Mouse (Mus musculus) frontal cortex, postnatal 36 days (tissue): Measurements from ENCODE around the gene Vill.
A peak's percentile ranks its signal among the peaks of the same experiment; 100 is the strongest.

Source experiments
- DNase-seq, 2 experiments: peaks; one replicate each; pipeline ENCODE4 v3.0.0; 2022; ENCODE audit warnings: low spot score in 2 of 2

Gene Vill

DNA sequence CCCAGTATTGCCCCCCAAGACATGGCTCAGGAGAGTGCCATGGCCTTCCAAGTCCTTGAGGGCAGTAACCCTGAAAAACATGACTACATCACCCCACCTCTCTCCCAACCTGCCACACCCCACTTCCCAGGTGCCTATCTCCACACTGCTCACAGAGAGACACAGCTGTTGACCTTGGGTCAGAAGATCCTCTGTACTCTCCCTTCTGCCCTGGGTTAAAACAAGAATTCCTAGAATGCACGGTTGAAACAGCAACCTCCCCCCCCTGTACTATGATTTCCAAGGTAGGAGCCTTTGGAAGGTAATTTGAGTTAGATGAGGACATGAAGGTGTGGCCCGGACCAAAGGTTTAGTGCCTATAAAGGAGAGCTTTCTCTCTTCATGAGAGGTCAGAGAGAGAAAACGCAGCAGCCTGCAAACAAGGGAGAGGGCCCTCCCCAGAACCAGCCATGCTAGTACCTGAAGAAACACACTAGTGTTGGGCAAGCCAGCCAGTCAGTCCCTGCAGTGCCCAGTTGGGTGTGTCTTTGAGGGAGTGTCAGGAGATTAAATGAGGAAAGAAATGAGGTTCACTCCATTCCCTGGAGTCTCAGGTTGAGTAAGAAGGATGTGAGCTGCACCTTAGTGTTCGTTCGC lies 27.6 kb downstream of the Vill start:
- no peak for DNase-seq

- no peak for DNase-seq
Measured at GRCm38 (mm10) chr9:119082039-119082438, 29.5 kb downstream of the Vill start.

DNA sequence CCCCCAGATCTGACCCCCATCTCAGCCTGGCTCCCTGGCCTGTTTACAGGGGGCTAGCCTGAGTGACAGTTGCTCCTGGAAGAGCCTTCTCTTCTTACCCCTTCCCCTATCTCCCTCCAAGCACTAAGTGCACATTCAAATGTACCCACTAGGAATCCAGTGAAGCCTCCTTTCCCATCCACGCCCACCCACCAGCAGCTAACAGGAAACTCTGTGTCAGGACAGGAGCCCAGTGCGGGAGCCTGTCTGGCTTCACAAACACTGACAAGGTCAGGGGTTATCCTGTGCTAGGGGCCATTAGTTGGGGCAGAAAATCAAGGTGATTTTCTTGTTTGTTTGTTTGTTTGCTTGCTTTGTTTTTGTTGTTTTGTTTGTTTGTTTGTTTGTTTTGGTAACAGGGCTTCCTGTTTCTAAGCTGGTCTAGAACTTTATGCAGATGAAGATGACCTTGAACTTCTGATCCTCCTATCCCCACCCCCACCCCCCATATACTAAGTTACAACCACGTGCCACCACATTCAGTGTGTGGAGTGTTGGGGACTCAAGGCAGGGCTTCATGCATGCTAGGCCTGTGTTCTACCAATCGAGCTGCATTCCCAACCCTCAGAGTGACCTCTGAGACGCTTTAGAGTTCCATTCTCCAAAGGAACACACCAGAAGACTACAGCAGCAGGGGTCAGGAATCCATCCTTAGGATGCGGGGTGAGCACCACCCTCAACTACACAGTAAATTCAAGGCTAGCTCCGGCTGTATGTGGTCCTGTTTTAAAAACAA lies 30.3 kb downstream of the Vill start:
- DNase-seq = no peak

DNA sequence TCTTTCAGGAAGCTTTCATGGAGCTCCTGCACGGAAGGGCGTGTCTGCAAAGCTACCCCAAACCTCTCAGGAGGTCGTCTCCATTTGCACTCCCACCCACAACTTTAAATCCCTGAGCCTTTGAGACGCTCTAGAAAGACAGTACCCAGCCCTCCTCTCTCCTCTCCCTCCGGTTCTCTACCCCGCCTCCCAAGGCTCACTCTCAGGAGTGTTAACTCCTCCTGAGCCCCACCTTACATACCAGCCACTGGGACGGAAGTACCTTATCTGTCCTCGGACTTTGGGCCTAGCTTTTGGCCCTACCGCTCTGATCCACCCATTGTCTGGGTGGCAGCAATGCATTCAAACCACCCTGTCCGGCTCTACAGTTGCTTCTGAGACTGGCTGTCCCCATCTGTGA lies 31.4 kb downstream of the Vill start:
- no peak for DNase-seq

DNA sequence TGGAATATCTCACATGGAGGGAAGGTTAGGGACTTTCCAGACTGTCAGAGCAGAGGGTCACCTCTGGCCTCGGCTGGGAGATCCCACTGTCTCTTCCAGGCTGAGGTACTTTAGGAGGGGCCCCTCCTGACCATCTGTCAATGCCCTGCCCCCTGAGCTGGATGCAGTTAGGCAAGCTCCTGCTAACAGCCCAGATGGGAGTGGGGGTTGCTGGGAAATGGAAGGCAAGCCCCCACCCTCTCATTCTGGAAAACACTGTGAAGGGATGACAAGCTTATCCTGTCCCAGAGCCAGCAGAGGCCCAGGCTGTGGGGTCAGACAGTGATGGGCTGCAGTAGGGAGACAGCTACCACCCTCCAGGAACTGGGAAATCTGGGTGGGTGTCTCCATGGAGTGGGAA lies 33.9 kb downstream of the Vill start:
- no peak for DNase-seq

DNA sequence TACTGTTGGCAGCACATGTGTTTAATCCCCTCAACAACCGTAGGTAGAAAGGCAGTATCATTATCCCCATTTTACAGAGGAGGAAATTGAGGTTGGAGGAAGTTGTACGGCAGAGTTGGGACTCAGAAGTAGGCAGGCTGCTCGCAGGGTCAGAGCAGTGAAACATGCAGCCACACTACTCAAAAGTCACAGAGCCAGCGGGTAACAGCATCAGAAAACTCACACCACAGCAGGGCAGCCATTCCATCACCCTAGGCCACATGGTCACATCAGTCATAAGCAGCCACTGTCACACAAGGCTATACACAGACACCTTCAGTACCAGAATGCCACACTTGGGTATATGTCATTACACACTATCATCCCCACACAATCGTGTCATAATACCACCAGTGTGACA lies 34.7 kb downstream of the Vill start:
- DNase-seq = no peak

GRCm38 (mm10) chr9:119088148-119088801 lies 35.7 kb downstream of the Vill start:
- peak; percentile 66 to 71 for DNase-seq

GRCm38 (mm10) chr9:119089437-119089836 lies 36.9 kb downstream of the Vill start:
- DNase-seq = no peak

GRCm38 (mm10) chr9:119090462-119090861 lies 37.9 kb downstream of the Vill start:
- DNase-seq = no peak

- no peak for DNase-seq
Measured at GRCm38 (mm10) chr9:119091581-119092310, 39.2 kb downstream of the Vill start.

DNA sequence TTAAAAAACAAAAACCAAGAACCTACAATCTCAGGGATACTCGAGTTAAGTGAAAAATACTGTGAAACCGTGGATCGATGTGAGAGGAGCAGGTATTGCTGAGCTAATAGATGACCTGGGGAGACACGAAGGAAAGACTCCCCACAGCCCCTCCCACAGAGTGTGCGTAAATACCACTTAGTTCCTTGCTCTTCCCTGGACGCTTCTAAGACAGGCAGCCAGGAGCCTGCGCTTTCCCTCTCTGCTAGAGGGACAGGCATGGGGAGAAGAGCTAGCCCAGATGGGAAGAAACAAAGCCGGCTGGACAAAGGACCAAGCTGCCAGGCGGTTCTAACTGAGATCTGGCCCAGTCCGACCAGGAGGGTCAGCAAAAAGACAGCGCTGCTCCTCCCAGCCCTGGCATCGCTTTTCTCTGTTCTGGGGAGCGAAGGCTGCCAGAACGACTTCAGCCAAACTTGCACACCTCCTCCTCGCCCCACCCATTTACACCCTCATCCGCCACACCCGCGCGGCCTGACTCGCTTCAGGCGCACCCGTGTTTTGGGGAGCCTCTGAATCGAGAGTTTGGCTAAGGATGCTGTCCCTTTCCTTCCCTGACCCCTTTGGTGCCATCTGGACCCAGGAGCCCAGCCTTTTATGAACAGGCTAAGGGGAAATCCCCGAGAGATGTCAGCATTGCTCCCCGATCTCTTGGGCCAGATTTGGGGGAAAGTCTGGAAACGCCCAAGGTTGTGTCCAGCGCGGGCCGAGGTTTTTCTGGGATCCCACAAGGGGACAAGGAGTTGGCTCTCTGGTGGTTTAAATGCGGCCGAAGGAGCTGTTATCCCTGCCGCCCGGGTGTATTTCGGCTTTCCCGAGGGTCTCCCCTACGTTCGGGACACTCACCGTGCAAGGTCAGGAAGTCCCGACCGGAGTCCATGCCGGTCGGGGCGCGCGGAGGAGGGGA lies 40.2 kb downstream of the Vill start:
- DNase-seq = peak; percentile 49 to 57

DNA sequence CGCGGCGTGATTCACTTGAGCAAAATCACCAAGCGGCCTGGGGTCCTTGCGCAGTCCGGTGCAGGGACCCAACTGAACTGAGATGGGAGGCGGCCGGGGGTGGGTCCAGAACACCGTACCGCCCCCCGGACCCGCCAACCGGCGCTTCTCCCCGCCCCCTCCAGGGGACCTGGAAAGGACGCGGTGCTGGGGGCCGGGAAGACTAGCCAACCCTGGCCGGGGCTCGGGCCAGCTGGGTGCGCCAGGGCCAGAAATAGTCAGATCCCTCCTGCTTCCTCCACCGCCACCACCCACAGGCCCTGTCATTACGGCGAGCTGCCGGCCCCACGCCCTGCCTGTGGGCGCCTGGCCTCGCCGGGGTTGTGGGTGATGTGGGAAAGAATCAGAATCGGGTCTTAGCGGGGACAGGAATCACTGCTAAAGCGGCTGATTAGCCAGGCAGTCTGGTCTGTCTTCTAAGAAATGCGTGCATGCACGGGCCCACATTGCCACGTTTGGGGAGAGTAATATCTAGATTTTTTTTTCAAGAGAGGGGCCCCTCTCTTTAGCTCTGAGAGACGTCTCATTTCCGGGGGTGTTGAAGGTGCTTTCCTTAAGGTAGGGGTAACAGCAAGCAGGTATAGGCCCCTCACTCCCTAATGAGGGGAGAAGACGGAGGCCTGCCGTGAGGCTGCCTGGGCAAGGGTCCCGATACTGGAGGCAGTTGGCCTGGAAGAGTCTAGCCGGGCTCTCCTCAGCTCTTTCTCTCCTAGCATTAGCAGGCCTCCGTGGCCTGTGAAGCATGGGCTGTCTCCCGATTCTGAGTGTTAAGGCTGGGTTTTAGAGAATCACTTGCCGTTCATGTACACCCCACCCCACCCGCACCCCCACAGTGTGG lies 41.1 kb downstream of the Vill start, which contains the start of gene Plcd1:
Gene Plcd1, minus strand, starts transcription at position 84 of the 877 bp plus-strand sequence.
- peak; percentile 81 to 85 for DNase-seq

DNA sequence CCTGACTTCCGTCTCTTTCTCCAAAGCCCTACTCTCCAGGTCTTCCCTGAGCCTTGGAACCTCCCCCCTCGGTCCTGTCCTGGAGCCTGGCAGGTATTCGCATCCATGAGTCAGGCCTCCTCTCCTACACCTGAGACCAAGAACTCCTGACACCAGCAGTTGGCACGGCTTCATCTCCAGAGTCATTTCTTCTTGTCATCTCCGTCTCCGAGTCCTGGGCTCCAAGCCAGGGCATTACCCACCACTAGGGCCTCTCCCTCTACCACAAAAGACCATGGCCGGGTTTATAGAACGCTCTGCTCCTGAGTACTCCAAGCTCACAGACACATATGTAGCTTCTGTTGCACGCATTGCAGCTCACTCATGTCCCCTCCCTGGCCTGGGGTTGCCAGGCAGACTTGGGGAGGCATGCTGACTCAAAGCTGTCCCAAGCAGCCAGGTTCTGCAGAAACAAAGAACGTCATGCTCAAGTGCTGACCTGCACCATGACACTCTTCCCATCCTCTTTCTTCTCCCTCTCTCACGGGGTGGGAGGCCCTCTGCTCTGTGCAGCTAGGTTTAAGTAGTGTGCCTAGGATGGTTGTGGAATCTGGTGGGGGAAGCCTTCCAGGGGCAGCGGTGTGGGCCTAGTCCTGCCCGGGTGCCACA lies 42.0 kb downstream of the Vill start:
- DNase-seq = no peak

GRCm38 (mm10) chr9:119100177-119100898 lies 47.8 kb downstream of the Vill start:
- peak in 1 of 2 experiments; percentile 52 for DNase-seq

DNA sequence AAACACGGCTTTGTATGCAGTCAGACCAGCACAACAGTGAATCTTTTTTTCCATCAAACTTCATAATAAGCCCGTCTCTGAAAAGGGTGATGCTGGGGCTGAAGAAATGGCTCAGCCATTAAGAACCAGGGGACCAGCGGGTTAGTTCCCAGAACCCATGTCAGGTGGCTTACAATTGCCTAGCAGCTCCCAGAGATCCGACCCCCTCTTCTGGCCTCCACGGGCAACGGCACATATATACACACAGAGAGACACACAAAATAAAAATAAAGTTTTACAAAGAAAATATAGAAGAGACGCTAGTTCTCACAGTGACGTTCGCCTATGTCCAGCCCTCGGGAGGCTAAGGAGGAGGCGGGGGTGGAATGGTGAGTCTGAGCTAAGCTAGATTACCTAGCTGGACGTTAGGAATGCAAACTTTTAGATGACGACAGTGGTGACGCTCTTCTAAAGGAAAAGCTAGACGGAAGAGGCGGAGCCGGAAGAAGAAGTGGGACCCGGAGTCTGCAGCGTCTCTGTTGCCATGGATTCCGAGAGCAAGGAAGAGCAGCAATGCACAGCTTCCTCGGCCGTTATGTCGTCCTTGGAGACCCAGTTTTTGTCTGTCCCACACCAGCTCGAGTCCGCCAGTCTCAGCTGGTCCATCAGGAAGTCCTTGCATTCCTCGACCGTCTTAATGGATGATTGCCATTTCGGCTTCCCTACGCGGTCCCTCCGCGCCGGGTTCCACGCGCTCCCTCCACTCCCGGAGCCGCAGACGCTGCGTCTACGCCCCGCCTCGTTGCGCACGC lies 49.6 kb downstream of the Vill start, which contains the start of gene Dlec1:
Gene Dlec1, plus strand, starts transcription at position 487 of the 791 bp plus-strand sequence.
- DNase-seq = peak; percentile 73 to 89

GRCm38 (mm10) chr9:119102783-119103113 lies 50.2 kb downstream of the Vill start:
- no peak for DNase-seq

- DNase-seq = peak in 1 of 2 experiments; percentile 26
Measured at GRCm38 (mm10) chr9:119107566-119107965, 55.0 kb downstream of the Vill start.
